ENCODE assay signal across 8 mouse cellular contexts in genomic region chr5:125389579-125390441, GRCm38 (mm10). TPM values are rescaled to one million over a fixed set of nuclear protein-coding genes. Genes with fewer than 3 reads are reported as not detected.
DNase-seq lines count a peak whose midpoint lies in the region; ATAC-seq lines count a peak whose summit lies in the region.

Ubc (minus strand) TSS chr5:125390202.

- peak within 1 kb of the TSS; percentile 96 for H3K4me2 ChIP-seq in heart, embryonic 14.5 days (ENCODE audit: low read length)
- peak within 1 kb of the TSS; percentile 76 for H3K4me2 ChIP-seq in liver, embryonic 13.5 days
- H3K4me2 ChIP-seq in stomach, embryonic 14.5 days (replicated peaks; ENCODE audit: low read depth, low read length): peak within 1 kb of the TSS; percentile 91

- H3K36me3 ChIP-seq in heart, embryonic 14.5 days (ENCODE audit: control insufficient read depth, insufficient read depth, low read length): peaks cover 22% of the 10 kb centered on the region
- H3K36me3 ChIP-seq in liver, embryonic 13.5 days: peaks cover 25% of the 10 kb centered on the region
- peaks cover 12% of the 10 kb centered on the region for H3K36me3 ChIP-seq in stomach, embryonic 14.5 days (ENCODE audit: control insufficient read depth, insufficient read depth, low read length)

- peak within 1 kb of the TSS; percentile 100 for H3K27ac ChIP-seq in brown adipose tissue, adult 24 weeks (replicated peaks; ENCODE audit: low read depth, low read length)
- H3K27ac ChIP-seq in heart, embryonic 14.5 days (replicated peaks in 1 of 2; ENCODE audit: control insufficient read depth in 1 of 2, insufficient read depth in 1 of 2, low read depth in 2 of 2, low read length in 2 of 2): peak within 1 kb of the TSS; percentile 96 to 99
- peak within 1 kb of the TSS; percentile 98 for H3K27ac ChIP-seq in liver, embryonic 13.5 days
- H3K27ac ChIP-seq in stomach, embryonic 14.5 days (ENCODE audit: low read length): peak within 1 kb of the TSS; percentile 94

- H3K9me3 ChIP-seq in heart, embryonic 14.5 days (ENCODE audit: control insufficient read depth, low read length): no peaks in the 10 kb centered on the region
- H3K9me3 ChIP-seq in liver, embryonic 13.5 days (replicated peaks): no peaks in the 10 kb centered on the region
- no peaks in the 10 kb centered on the region for H3K9me3 ChIP-seq in stomach, embryonic 14.5 days (ENCODE audit: control insufficient read depth, low read depth, low read length)

- 1% methylated on average over 68 of the region's 69 CpGs for WGBS in heart, embryonic 14.5 days
- under 1% methylated on average over 68 of the region's 69 CpGs for WGBS in liver, embryonic 13.5 days (ENCODE audit: insufficient replicate concordance)
- under 1% methylated on average over 62 of the region's 69 CpGs for WGBS in stomach, embryonic 14.5 days

- H3K4me1 ChIP-seq in brown adipose tissue, adult 24 weeks (ENCODE audit: control insufficient read depth, insufficient read depth, insufficient read length, low read length): peaks cover 13% of the 10 kb centered on the region
- H3K4me1 ChIP-seq in heart, embryonic 14.5 days (ENCODE audit: control insufficient read depth in 2 of 2, insufficient read depth in 2 of 2, low read length in 2 of 2): peaks cover 25 to 43% of the 10 kb centered on the region in 2 experiments
- H3K4me1 ChIP-seq in liver, embryonic 13.5 days (replicated peaks): peaks cover 61% of the 10 kb centered on the region
- H3K4me1 ChIP-seq in stomach, embryonic 14.5 days (ENCODE audit: control insufficient read depth, insufficient read depth, low read length): peaks cover 13% of the 10 kb centered on the region

- H3K27me3 ChIP-seq in heart, embryonic 14.5 days (ENCODE audit: control insufficient read depth, insufficient read depth, low read length): no peaks in the 10 kb centered on the region
- H3K27me3 ChIP-seq in liver, embryonic 13.5 days: no peaks in the 10 kb centered on the region
- H3K27me3 ChIP-seq in stomach, embryonic 14.5 days (ENCODE audit: control insufficient read depth, insufficient read depth, low read length): no peaks in the 10 kb centered on the region

- ATAC-seq in heart, embryonic 14.5 days (ENCODE audit: insufficient number of reproducible peaks, insufficient read depth, low FRiP score, low read depth): peak; percentile 58
- ATAC-seq in liver, embryonic 13.5 days (ENCODE audit: low read depth): peak; percentile 53
- peak; percentile 28 for ATAC-seq in stomach, embryonic 14.5 days (ENCODE audit: insufficient number of reproducible peaks, insufficient read depth, low FRiP score, low read depth)

- peak within 1 kb of the TSS; percentile 85 for H3K4me3 ChIP-seq in brown adipose tissue, adult 24 weeks (ENCODE audit: insufficient read depth, low read depth, low read length)
- peak within 1 kb of the TSS; percentile 87 to 99 for H3K4me3 ChIP-seq in heart, embryonic 14.5 days (ENCODE audit: control insufficient read depth in 1 of 2, insufficient read depth in 1 of 2, low read depth in 1 of 2, low read length in 2 of 2)
- H3K4me3 ChIP-seq in liver, embryonic 13.5 days (replicated peaks): peak within 1 kb of the TSS; percentile 100
- peak within 1 kb of the TSS; percentile 100 for H3K4me3 ChIP-seq in stomach, embryonic 14.5 days (ENCODE audit: low read depth, low read length)

- H3K9ac ChIP-seq in heart, embryonic 14.5 days (ENCODE audit: low read length): peak within 1 kb of the TSS; percentile 100
- peak within 1 kb of the TSS; percentile 100 for H3K9ac ChIP-seq in liver, embryonic 13.5 days
- H3K9ac ChIP-seq in stomach, embryonic 14.5 days (replicated peaks; ENCODE audit: low read depth, low read length): peak within 1 kb of the TSS; percentile 100

- DNase-seq in CD4-positive helper T cell, adult 2 months (ENCODE audit: low read depth, low spot score): peak; percentile 94
- peak; percentile 88 for DNase-seq in fibroblast of lung, adult 2 months (ENCODE audit: low read depth)
- DNase-seq in kidney, postnatal 14 days: peak; percentile 92
- DNase-seq in liver, embryonic 13.5 days: peak; percentile 75
- peak; percentile 84 to 87 for DNase-seq in natural killer cell, adult 2 months (ENCODE audit: low spot score in 2 of 2)

RNA-seq across cellular contexts. Expression of gene Ubc, which starts in this region (rescaled TPM):
- polyA plus RNA-seq in brown adipose tissue, adult 24 weeks (2012; ENCODE audit: insufficient read depth, insufficient read length, missing spikeins): 692 and 1,079 TPM in 2 replicates
- 859 and 861 TPM in 2 replicates for polyA plus RNA-seq in heart, embryonic 14.5 days (2014; fragmentation: Nextera tagmentation; extraction: Ambion mirVana)
- 517 and 564 TPM in 2 replicates for polyA plus RNA-seq in liver, embryonic 13.5 days (2015; fragmentation: Nextera tagmentation; extraction: Ambion mirVana)
- 1,055 and 1,113 TPM in 2 replicates for polyA plus RNA-seq in stomach, embryonic 14.5 days (2014; fragmentation: Nextera tagmentation; extraction: Ambion mirVana)

Comparison
In these comparisons a context has a peak if more than half of its experiments do, and no peak if none do; other contexts are left out.
1. Peak in every context shown above with its lines: DNase-seq, ATAC-seq, H3K4me3 ChIP-seq and H3K27ac ChIP-seq.